Mouse (Mus musculus): ENCODE measurements around the gene Znrd1.

- TF ChIP-seq CTCF (IDR thresholded peaks at IDR 0.05; ENCODE audit: insufficient read depth, low read depth, low read length) (no peak), POLR2A (IDR thresholded peaks at IDR 0.05; ENCODE audit: insufficient read depth, low read depth, low read length) (no peak)
These were observed 14.1 kb downstream of the Znrd1 start for GRCm38 (mm10) chr17:36944121-36944775.
